ENCODE assay signal across 9 mouse cellular contexts in genomic region chr17:46546995-46547394, GRCm38 (mm10). TPM values are rescaled to one million over a fixed set of nuclear protein-coding genes. Genes with fewer than 3 reads are reported as not detected.
DNase-seq lines count a peak whose midpoint lies in the region; ATAC-seq and TF ChIP-seq lines count a peak whose summit lies in the region.
"Had no signal": no experiment of that assay in that cellular context is flagged by ENCODE, and none has a peak within 500 bp of the region (broad histone marks: within the 10 kb centered on the region; RNA-seq: fewer than 3 reads in every experiment).

No protein-coding gene starts in this region.

- H3K9me3 ChIP-seq in lung, embryonic 16.5 days (ENCODE audit: control insufficient read depth, low read length): no peaks in the 10 kb centered on the region
- no peaks in the 10 kb centered on the region for H3K9me3 ChIP-seq in hindbrain, postnatal 0 days (ENCODE audit: low read length)

- peaks cover 4% of the 10 kb centered on the region; the same call in 1 of the 2 replicates for H3K4me1 ChIP-seq in cerebellum, adult 2 months (ENCODE audit: control insufficient read depth, insufficient read depth, low read length)
- H3K4me1 ChIP-seq in lung, embryonic 16.5 days (replicated peaks; ENCODE audit: control insufficient read depth, insufficient read depth, low read length): peaks cover 19% of the 10 kb centered on the region
- H3K4me1 ChIP-seq in hindbrain, postnatal 0 days (ENCODE audit: insufficient read depth, low read length): 0 out of 2 replicates have a peak, but pooled peaks cover 6% of the 10 kb centered on the region

- H3K36me3 ChIP-seq in lung, embryonic 16.5 days (ENCODE audit: control insufficient read depth, insufficient read depth, low read length): peaks cover 28% of the 10 kb centered on the region
- peaks cover 41% of the 10 kb centered on the region for H3K36me3 ChIP-seq in hindbrain, postnatal 0 days (ENCODE audit: insufficient read depth, low read length)

- no peak overlapping the region for H3K27ac ChIP-seq in cerebellum, adult 2 months (ENCODE audit: insufficient read depth, low read length)
- H3K27ac ChIP-seq in lung, embryonic 16.5 days (ENCODE audit: low read length): no peak overlapping the region
- no peak overlapping the region for H3K27ac ChIP-seq in hindbrain, postnatal 0 days

- H3K4me2 ChIP-seq in lung, embryonic 16.5 days (ENCODE audit: low read depth, low read length): no peak overlapping the region
- H3K4me2 ChIP-seq in hindbrain, postnatal 0 days (ENCODE audit: low read depth, low read length): peak overlapping the region; percentile 85; the same call in 1 of the 2 replicates

- H3K27me3 ChIP-seq in cerebellum, adult 2 months (ENCODE audit: control insufficient read depth, insufficient read depth, low read length): no peaks in the 10 kb centered on the region
- no peaks in the 10 kb centered on the region; the same call in 1 of the 2 replicates for H3K27me3 ChIP-seq in lung, embryonic 16.5 days (ENCODE audit: control insufficient read depth, insufficient read depth, low read depth, low read length)
- H3K27me3 ChIP-seq in hindbrain, postnatal 0 days (ENCODE audit: insufficient read depth, low read length): no peaks in the 10 kb centered on the region

- 31% methylated on average over 8 of the region's 8 CpGs for WGBS in cerebellum, adult 2 months
- 24% methylated on average over 8 of the region's 8 CpGs for WGBS in lung, embryonic 16.5 days
- WGBS in hindbrain, postnatal 0 days: 19% methylated on average over 8 of the region's 8 CpGs

- no peak overlapping the region for H3K9ac ChIP-seq in lung, embryonic 16.5 days (ENCODE audit: low read length)
- H3K9ac ChIP-seq in hindbrain, postnatal 0 days (replicated peaks; ENCODE audit: low read length): no peak overlapping the region

- TF ChIP-seq POLR2A in cerebellum, adult 2 months (IDR thresholded peaks at IDR 0.05; ENCODE audit: borderline replicate concordance, insufficient read depth, low read length): no peak

- DNase-seq in cerebellum, postnatal 10 days: peak; percentile 33 to 38
- DNase-seq in cerebellum, adult 2 months: no peak
- DNase-seq in lung, postnatal 4 days: no peak
- no peak for DNase-seq in hindbrain, postnatal 0 days (ENCODE audit: low spot score)
- DNase-seq in retina, postnatal 1 day: peak; percentile 23
- no peak for DNase-seq in urinary bladder, adult 18-20 months (ENCODE audit: low spot score in 2 of 2)
- DNase-seq in right cerebral cortex, postnatal 14 days: no peak
- DNase-seq: adrenal gland, postnatal 25 days had no signal

- H3K4me3 ChIP-seq in cerebellum, adult 2 months (replicated peaks; ENCODE audit: insufficient read depth, low read depth, low read length): no peak overlapping the region
- H3K4me3 ChIP-seq in lung, embryonic 16.5 days (ENCODE audit: low read length): peak overlapping the region; percentile 60
- H3K4me3 ChIP-seq in hindbrain, postnatal 0 days (ENCODE audit: low read length): no peak overlapping the region

- no peak for ATAC-seq in lung, embryonic 16.5 days (ENCODE audit: low read depth)
- ATAC-seq in hindbrain, postnatal 0 days: no peak

- no peak for TF ChIP-seq CTCF in cerebellum, adult 2 months (IDR thresholded peaks at IDR 0.05; ENCODE audit: borderline replicate concordance, insufficient read depth, low read depth, low read length)
- TF ChIP-seq CTCF in hindbrain, postnatal 0 days (IDR thresholded peaks at IDR 0.05; ENCODE audit: low read depth): no peak

RNA-seq across cellular contexts. Expression of gene Cul9, which starts 0.8 kb away (rescaled TPM):
- 56.2 and 58.4 TPM in 2 replicates for polyA plus RNA-seq in cerebellum, adult 2 months (2012; rRNA removed)
- 4.0 and 4.1 TPM in 2 replicates for polyA plus RNA-seq in lung, embryonic 16.5 days (2015; fragmentation: Nextera tagmentation; extraction: Ambion mirVana)
- total RNA-seq in hindbrain, postnatal 0 days (2014; rRNA removed): 55.3 and 58.2 TPM in 2 replicates
- polyA plus RNA-seq in hindbrain, postnatal 0 days (2015; fragmentation: Nextera tagmentation; extraction: Ambion mirVana): 12.2 and 14.4 TPM in 2 replicates

RNA-seq across cellular contexts. Expression of gene Srf, which starts 9.0 kb away (rescaled TPM):
- 53.0 and 59.2 TPM in 2 replicates for polyA plus RNA-seq in cerebellum, adult 2 months (2012; rRNA removed)
- polyA plus RNA-seq in lung, embryonic 16.5 days (2015; fragmentation: Nextera tagmentation; extraction: Ambion mirVana): 6.1 and 6.5 TPM in 2 replicates
- total RNA-seq in hindbrain, postnatal 0 days (2014; rRNA removed): 67.0 and 67.3 TPM in 2 replicates
- 3.0 and 3.8 TPM in 2 replicates for polyA plus RNA-seq in hindbrain, postnatal 0 days (2015; fragmentation: Nextera tagmentation; extraction: Ambion mirVana)

RNA-seq across cellular contexts. Expression of gene Dnph1, which starts 50.5 kb away (rescaled TPM):
- 5.3 and 5.6 TPM in 2 replicates for polyA plus RNA-seq in cerebellum, adult 2 months (2012; rRNA removed)
- 33.4 and 37.2 TPM in 2 replicates for polyA plus RNA-seq in lung, embryonic 16.5 days (2015; fragmentation: Nextera tagmentation; extraction: Ambion mirVana)
- 8.9 and 9.9 TPM in 2 replicates for total RNA-seq in hindbrain, postnatal 0 days (2014; rRNA removed)
- polyA plus RNA-seq in hindbrain, postnatal 0 days (2015; fragmentation: Nextera tagmentation; extraction: Ambion mirVana): 19.2 and 23.4 TPM in 2 replicates

RNA-seq across cellular contexts. Expression of gene Ttbk1, which starts 59.5 kb away (rescaled TPM):
- polyA plus RNA-seq in cerebellum, adult 2 months (2012; rRNA removed): 46.7 and 47.4 TPM in 2 replicates
- polyA plus RNA-seq in lung, embryonic 16.5 days (2015; fragmentation: Nextera tagmentation; extraction: Ambion mirVana): 0.03 and 0.05 TPM in 2 replicates
- total RNA-seq in hindbrain, postnatal 0 days (2014; rRNA removed): 46.5 and 53.4 TPM in 2 replicates
- 6.3 and 6.5 TPM in 2 replicates for polyA plus RNA-seq in hindbrain, postnatal 0 days (2015; fragmentation: Nextera tagmentation; extraction: Ambion mirVana)

Comparison
In these comparisons a context has a peak if more than half of its experiments do, and no peak if none do; other contexts are left out.
1. DNase-seq: peak in cerebellum, postnatal 10 days (2 of 2) and retina, postnatal 1 day (single experiment); none in cerebellum, adult 2 months (0 of 2), lung, postnatal 4 days (0 of 2), hindbrain, postnatal 0 days (single experiment), urinary bladder, adult 18-20 months (0 of 2) and right cerebral cortex, postnatal 14 days (single experiment).